Mouse (Mus musculus): ENCODE data around the gene Sde2. TPM values are rescaled to one million over a fixed set of nuclear protein-coding genes. Genes with fewer than 3 reads are reported as not detected.

Sde2 gene
- polyA plus RNA-seq, 1 experiment from 2014 or later, result 35.2 TPM

DNA sequence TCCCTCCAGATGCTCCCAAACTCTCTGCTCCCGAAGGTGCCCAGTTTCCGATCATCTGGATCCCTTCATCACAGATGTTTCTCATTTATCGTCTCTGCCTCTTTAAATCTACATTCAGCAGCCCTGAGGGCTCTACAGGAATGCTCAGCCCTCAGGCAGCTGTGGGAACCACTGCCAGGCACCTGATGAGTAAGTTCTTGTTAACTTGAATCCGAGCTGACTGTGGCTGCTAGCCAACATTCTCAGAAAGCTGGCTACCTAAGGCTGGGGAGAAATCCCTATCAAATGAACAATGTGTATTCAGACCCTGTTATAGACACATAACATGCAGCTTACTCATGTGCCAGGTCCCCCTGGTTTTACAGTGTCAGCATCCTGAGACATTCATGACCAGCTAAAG lies 62.9 kb downstream of the Sde2 start:
- H3K4me3 ChIP-seq (ENCODE audit: low read depth, low read length), result no peak overlapping the region
- no peak overlapping the region for H3K4me2 ChIP-seq (replicated peaks; ENCODE audit: low read depth, low read length)
- H3K27ac ChIP-seq (ENCODE audit: low read length), result no peak overlapping the region

DNA sequence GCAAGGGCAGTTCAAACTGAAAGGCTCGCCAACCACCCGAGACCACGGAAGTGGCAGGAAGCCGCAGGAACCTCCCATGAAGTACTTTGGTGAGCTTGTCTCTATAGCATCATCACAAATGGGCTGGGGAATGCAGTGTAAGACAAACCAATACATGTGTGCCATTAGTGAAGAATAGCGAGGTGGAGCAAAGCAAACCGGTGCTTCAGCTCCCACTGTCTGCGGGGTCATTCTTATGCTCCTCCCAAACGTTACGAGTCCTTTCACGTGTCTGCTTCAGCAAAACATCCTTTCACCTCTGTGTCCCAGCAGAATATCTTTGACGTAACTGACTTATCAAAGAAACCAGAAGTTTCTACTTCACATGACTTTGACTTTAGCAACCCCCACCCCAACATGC lies 65.5 kb downstream of the Sde2 start:
- H3K4me3 ChIP-seq (ENCODE audit: low read depth, low read length), result no peak overlapping the region
- H3K9ac ChIP-seq (replicated peaks; ENCODE audit: low read depth, low read length), result no peak overlapping the region
- no peaks in the 10 kb centered on the region for H3K27me3 ChIP-seq (ENCODE audit: control insufficient read depth, insufficient read depth, low read length)
- no peak for ATAC-seq (ENCODE audit: insufficient number of reproducible peaks, insufficient read depth, low FRiP score, low read depth)
- H3K27ac ChIP-seq (ENCODE audit: low read length), result no peak overlapping the region
- 86% methylated on average over 11 of the region's 11 CpGs for WGBS
- no peaks in the 10 kb centered on the region for H3K9me3 ChIP-seq (ENCODE audit: control insufficient read depth, low read depth, low read length)
- H3K36me3 ChIP-seq (ENCODE audit: control insufficient read depth, insufficient read depth, low read length), result no peaks in the 10 kb centered on the region
- H3K4me1 ChIP-seq (ENCODE audit: control insufficient read depth, insufficient read depth, low read length), result no peaks in the 10 kb centered on the region
- no peak overlapping the region for H3K4me2 ChIP-seq (replicated peaks; ENCODE audit: low read depth, low read length)

More for the DNA sequence above, 62.9 kb downstream of the Sde2 start:
- no peaks in the 10 kb centered on the region for H3K27me3 ChIP-seq (ENCODE audit: control insufficient read depth, insufficient read depth, low read length)
- no peaks in the 10 kb centered on the region for H3K9me3 ChIP-seq (ENCODE audit: control insufficient read depth, low read depth, low read length)
- H3K4me1 ChIP-seq (ENCODE audit: control insufficient read depth, insufficient read depth, low read length), result no peaks in the 10 kb centered on the region
- no peaks in the 10 kb centered on the region for H3K36me3 ChIP-seq (ENCODE audit: control insufficient read depth, insufficient read depth, low read length)
- ATAC-seq (ENCODE audit: insufficient number of reproducible peaks, insufficient read depth, low FRiP score, low read depth), result no peak
- no peak overlapping the region for H3K9ac ChIP-seq (replicated peaks; ENCODE audit: low read depth, low read length)
- WGBS, result 33% methylated on average over 4 of the region's 4 CpGs

DNA sequence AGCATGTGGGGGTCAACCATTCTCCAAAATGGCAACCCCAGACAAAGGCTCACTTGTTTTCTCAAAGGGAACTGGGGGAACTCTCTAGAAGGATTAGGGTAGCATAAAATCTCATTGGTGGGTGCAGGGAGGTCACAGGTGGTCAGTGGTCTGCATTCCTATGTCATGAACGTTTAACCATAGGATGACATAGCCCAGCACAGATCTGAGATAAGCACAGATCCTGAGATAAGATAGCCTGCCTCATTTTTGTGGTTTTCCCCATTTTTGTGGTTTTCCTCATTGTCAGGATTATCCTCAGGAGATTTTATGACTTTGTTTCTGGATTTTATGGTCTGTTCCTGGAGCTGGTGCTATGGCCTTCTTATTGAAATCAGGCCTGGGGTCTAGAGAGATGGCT lies 66.1 kb downstream of the Sde2 start:
- Histone ChIP-seq H3K4me1 (ENCODE audit: control insufficient read depth, insufficient read depth, low read length) (no peaks in the 10 kb centered on the region), H3K36me3 (ENCODE audit: control insufficient read depth, insufficient read depth, low read length) (no peaks in the 10 kb centered on the region), H3K4me3 (ENCODE audit: low read depth, low read length) (no peak overlapping the region), H3K9me3 (ENCODE audit: control insufficient read depth, low read depth, low read length) (no peaks in the 10 kb centered on the region), H3K27ac (ENCODE audit: low read length) (no peak overlapping the region), H3K4me2 (replicated peaks; ENCODE audit: low read depth, low read length) (no peak overlapping the region), H3K27me3 (ENCODE audit: control insufficient read depth, insufficient read depth, low read length) (no peaks in the 10 kb centered on the region), H3K9ac (replicated peaks; ENCODE audit: low read depth, low read length) (no peak overlapping the region)
- no peak for ATAC-seq (ENCODE audit: insufficient number of reproducible peaks, insufficient read depth, low FRiP score, low read depth)
- 28% methylated on average over 1 of the region's 1 CpGs for WGBS

Other genes with a start within 250 kb of the Sde2 start
- gene Lin9, start 210.0 kb upstream of the Sde2 start, polyA plus RNA-seq (2014; fragmentation: Nextera tagmentation; extraction: Ambion mirVana), result 18.9 and 21.9 TPM in 2 replicates
- 0.27 TPM in 1 of 2 replicates, not detected in the other for gene Mixl1, start 154.1 kb upstream of the Sde2 start, polyA plus RNA-seq (2014; fragmentation: Nextera tagmentation; extraction: Ambion mirVana)
- gene Acbd3, start 125.1 kb upstream of the Sde2 start, polyA plus RNA-seq (2014; fragmentation: Nextera tagmentation; extraction: Ambion mirVana), result 29.4 and 29.6 TPM in 2 replicates
- 2,483 and 2,506 TPM in 2 replicates for gene H3f3a, start 37.2 kb upstream of the Sde2 start, polyA plus RNA-seq (2014; fragmentation: Nextera tagmentation; extraction: Ambion mirVana)
- gene Lefty2, start 42.0 kb downstream of the Sde2 start, polyA plus RNA-seq (2014; fragmentation: Nextera tagmentation; extraction: Ambion mirVana), result 0.14 TPM in 1 of 2 replicates, not detected in the other
- 86.0 and 92.3 TPM in 2 replicates for gene Pycr2, start 53.2 kb downstream of the Sde2 start, polyA plus RNA-seq (2014; fragmentation: Nextera tagmentation; extraction: Ambion mirVana)
- 1.8 and 3.6 TPM in 2 replicates for gene Lefty1, start 83.9 kb downstream of the Sde2 start, polyA plus RNA-seq (2014; fragmentation: Nextera tagmentation; extraction: Ambion mirVana)
- 14.8 and 17.9 TPM in 2 replicates for gene Tmem63a, start 91.2 kb downstream of the Sde2 start, polyA plus RNA-seq (2014; fragmentation: Nextera tagmentation; extraction: Ambion mirVana)
- gene Ephx1, start 169.8 kb downstream of the Sde2 start, polyA plus RNA-seq (2014; fragmentation: Nextera tagmentation; extraction: Ambion mirVana), result 6.4 and 8.4 TPM in 2 replicates
- gene 9130409I23Rik, start 200.1 kb downstream of the Sde2 start, polyA plus RNA-seq (2014; fragmentation: Nextera tagmentation; extraction: Ambion mirVana), result not detected in 2 replicates